Mouse (Mus musculus): Measurements from ENCODE around the gene Gpnmb.

The Gpnmb gene

DNA sequence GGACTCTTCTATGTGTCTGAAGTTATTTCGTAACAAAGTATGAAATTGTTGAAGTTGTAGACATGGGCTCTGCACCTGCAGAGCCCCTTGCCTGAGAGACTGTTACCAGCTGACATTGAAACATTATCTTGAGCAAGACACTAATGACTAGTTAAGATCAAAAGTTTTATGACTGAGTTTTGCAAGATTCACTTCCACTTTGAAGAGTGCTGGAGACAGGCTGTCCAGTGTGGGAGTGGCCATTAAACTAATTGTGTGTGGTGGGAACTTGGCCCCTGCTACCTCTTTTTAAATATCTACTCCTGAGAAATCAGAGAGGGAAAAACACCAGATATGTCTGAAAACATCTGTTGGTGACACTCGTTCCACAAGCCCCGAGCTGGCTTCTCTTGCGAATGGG lies 5.1 kb upstream of the Gpnmb start:
- in situ Hi-C loops (cut with MseI, MboI) = no loop called here

DNA sequence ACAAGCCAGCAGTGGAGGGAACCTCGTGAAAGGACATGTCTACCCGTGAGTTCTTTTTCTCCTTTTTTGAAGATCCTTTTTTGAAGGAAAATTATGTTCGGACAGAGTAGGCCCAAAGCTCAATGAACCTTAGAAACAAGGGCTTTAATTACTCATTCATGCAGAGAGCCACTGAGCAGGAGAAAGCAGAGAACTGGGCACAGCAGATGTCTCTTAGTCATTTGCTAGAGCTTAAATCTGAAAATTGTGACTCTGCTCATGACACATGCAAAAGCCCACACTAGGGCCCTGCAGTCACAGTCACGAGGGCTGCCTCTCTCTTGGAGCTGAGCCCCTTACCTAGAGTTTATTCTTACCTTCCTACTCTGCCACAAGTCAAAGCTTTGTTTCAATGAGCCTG lies 3.6 kb upstream of the Gpnmb start:
- in situ Hi-C loops (cut with MseI, MboI) = no loop called here

DNA sequence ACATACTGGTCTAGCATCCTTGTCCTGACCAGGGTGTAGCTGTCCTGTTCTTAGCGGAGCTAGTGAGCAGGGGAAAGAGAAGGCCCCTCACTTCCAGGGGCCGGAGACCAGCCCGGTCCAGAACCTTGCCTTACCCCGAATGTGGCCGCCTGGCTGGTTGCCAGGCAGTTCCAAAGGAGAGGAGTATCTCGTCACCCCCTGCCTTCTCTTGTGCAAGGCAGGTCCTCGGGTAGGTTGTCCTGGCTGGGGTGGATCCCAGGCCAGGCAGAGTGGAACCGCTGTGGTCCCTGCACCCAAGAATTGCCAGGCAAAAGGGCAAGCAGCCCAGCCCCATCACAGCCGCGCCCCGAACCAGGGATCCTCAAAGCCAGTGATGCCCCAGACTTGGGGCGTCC lies 919 bp downstream of the Gpnmb start:
- in situ Hi-C loops (cut with MseI, MboI) = no loop called here

DNA sequence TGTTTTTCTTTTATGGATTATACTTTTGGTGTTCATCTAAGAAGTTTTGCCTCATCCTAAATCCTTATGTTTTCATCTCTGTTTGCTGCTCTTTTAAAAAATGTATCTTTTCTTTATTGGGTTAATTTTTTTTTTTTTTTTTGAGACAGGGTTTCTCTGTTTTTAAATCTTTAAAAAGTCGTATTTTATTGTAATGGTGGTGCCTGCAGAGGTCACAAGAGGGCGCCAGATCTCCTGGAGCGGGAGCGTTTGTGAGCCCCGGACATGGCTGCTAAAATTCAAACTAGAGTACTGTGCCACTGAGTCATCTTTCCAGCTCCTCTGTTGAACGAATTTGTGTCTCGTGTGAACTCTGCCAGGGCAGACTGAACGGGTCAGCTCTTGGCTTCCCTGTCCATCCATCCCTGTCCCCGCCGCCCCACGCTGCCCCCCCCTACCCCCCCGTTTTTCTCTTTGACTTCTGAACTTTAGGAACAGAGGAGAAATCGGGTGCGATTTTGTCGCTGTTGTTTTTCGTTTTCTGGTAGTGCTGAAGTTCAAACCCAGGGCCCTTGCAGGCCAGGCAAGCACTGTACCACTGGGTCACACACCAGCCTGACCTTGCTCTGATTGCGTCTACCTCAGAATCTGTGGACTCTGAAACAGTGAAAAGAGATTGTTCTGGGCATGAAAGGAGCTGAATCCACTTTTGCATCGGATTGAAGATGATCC lies 3.3 kb downstream of the Gpnmb start:
- in situ Hi-C loops (cut with MseI, MboI) = no loop called here

DNA sequence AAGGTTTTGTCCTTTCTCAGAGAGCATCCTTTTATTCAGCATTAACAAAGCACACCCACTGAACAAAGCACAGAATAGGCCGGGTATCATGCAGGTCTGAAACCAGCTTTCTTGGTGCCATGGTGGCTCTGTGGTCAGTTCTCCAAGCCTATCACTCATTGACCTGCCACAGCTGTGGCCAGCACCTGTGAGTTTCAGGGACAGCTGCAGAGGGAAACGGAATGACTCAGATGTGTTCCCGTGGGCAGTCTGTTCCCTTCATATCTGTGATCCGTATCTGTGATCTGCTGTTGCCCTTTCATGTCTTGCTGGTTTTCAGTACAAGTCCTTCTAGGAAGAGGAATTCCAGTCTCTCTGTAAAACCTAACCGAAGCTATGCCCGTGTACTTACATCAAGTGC lies 10.2 kb downstream of the Gpnmb start:
- in situ Hi-C loops (cut with MseI, MboI) = no loop called here

DNA sequence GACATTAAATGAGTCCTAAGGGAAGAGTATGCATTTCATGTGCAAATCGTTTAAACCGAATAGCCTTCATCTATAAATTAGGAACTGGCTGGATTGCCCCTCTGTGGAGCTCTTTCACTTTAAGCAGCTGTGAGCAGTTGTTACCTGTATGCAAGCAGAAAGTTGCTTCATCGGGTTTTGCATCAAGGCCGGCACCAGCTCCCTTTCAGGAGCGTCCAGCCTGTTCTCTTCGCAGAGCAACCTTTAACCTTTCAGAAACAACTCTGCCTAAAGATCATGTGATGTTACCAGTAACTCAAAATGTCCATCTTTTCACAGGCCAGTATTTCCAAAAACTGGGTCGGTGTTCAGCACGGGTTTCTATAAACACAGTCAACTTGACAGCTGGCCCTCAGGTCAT lies 10.6 kb downstream of the Gpnmb start:
- in situ Hi-C loops (cut with MseI, MboI) = no loop called here

DNA sequence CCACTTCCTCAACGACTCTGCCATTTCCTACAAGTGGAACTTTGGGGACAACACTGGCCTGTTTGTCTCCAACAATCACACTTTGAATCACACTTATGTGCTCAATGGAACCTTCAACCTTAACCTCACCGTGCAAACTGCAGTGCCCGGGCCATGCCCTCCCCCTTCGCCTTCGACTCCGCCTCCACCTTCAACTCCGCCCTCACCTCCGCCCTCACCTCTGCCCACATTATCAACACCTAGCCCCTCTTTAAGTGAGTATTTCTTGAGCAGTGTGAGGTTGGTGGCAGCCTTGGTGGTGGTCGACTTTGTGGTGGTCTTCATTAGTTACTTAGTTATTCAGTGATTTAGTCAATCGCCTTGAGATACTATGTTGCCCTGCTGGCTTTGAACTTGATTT lies 11.5 kb downstream of the Gpnmb start:
- in situ Hi-C loops (cut with MseI, MboI) = no loop called here

DNA sequence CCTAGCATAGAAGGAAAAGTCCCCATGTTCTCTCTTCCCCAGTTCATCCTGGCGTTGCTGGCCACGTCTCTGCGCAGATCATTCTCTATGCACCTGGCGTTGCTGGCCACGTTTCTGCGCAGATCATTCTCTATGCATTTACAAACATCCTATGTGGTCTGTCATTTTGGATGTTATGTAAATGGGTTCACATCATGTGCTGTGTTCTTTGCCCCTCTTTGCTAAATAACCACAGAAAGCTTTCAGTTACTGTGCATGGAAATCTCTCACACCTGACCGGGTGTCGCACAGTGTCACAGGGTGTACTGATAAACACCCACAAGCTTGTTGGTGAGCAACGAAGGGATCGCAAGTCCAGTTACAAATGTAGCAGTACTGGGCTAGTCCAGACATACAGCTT lies 12.0 kb downstream of the Gpnmb start:
- in situ Hi-C loops (cut with MseI, MboI) = no loop called here

DNA sequence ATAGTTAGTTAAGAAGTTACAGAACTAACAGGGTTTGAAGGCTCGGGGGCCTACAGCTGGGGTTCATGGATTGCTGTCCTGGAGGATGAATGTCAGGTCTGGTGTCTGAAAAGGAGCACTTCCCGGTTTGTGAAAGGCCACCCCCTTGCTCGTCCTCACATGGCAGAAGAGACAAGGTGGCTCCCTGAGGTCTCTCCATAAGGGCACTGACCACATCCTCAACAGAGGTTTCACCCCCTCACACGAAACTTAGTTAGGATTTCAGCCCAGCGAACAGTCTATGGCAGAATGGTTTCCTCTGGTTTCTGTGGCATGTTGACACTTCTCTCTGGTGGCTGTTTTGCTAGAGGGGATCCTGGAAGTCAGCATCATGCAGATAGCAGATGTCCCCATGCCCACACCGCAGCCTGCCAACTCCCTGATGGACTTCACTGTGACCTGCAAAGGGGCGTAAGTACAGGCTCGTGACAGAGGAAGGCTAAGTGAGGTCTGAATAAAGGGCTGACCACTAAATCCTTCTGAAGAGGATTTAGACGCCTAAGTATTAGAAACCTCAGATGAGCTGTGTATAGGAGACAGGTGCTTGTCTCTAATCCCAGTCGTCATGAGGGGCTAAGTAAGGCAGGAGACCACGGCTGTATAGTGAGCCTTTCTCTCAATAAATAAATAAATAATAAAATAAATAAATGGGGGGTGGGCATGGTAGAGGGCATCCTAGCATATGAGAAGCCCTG lies 14.5 kb downstream of the Gpnmb start:
- in situ Hi-C loops (cut with MseI, MboI) = loop anchor here in 1 of 2 experiments (10.0 to 25.0 kb wide), 2 partner anchors 144 to 336 kb away; partner anchors contain the start of gene Stk31

DNA sequence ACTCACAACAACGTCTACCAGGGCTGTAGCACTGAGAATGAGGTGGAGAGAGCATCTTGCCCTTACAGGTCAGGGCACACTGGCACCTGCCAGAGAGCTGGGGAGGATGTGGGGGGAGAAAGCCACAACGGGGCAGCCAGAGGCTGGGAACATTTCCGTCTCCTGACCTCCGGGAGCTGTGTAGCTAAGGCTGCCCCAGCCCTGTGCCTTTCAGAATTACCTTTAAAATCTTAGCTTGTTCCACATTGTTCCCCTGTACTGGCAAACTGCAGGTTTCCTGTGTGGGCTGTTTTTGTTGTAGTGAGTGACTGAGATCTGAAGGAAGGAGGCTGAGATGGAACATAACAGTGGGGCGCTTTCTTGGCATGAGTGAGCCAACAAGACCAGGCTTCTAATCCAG lies 15.8 kb downstream of the Gpnmb start:
- in situ Hi-C loops (cut with MseI, MboI) = loop anchor here in 1 of 2 experiments (10.0 to 25.0 kb wide), 2 partner anchors 143 to 335 kb away; partner anchors contain the start of gene Stk31

DNA sequence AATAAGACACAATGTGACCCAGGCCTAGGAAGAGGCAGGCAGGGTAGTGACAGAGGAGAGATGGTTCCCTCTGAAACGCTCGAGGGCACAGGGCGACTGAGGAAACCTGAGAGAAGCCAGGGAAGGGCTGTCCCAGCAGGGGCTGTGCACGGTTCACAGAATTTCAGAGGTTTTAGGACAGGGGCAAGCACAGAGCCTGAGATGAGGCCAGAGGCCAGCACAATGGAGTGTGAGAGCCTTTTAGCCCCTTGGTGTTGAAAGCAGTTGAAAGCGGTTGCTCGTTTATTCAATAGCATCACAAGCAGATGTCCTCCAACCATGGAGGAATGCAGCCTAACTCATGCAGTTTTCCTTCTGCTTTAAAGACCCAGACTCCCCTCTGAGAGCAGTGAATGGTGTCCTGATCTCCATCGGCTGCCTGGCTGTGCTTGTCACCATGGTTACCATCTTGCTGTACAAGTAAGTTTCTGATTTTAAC lies 18.9 kb downstream of the Gpnmb start:
- in situ Hi-C loops (cut with MseI, MboI) = loop anchor here in 1 of 2 experiments (10.0 to 25.0 kb wide), 2 partner anchors 140 to 332 kb away; partner anchors contain the start of gene Stk31

DNA sequence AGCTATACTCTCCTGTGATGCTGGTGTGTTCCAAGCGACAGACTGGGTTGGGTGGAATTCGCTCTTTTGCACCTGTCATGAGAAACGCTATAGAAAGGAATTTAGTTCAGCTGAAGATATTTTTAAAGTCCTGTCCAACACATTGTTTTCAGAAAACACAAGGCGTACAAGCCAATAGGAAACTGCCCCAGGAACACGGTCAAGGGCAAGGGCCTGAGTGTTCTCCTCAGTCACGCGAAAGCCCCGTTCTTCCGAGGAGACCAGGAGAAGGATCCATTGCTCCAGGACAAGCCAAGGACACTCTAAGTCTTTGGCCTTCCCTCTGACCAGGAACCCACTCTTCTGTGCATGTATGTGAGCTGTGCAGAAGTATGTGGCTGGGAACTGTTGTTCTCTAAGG lies 19.7 kb downstream of the Gpnmb start:
- in situ Hi-C loops (cut with MseI, MboI) = loop anchor here in 1 of 2 experiments (10.0 to 25.0 kb wide), 2 partner anchors 139 to 331 kb away; partner anchors contain the start of gene Stk31

DNA sequence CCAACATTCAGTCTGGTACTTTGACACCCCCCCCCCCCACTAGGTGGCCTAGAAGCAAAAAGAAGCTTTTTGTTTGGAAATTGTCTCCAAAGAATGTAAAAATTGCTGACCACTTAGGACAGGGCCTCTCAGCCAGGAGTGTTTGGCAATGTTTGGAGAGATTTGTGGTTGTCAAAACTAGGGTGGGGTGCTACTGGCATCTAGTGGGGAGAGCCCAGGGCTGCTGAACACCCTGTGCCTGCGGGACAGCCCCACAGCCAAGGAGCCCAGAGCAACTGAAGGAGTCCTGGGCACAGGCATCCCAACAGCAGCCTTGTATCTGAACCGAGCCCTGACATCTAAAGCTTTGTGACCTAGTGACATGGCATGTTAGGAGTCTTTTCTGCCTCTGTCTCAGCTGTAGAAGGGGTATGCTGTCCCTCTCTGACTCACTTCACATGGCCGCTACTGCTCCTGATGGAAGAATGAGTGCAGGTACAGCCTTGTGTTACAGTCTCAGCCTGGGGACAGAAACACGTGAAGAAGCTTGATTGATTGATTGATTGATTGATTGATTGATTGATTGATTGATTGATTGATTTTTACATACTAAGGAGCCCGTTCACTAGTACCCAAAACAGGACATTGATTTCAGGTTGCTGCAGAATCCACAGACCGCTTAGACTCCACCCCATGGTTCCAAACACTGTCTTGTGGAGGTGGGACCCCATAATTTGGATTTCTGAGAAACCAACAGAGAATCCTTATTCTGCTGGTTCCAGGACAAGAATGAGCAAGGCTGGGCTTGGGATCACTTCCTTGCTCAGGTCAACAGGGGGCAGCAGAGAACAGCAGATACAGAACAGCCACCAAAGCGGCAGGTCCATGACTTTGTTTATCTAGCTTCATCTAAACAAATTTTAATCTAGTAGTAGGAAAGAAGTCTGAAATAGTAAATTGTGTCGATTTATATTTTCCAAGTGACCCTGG lies 21.0 kb downstream of the Gpnmb start:
- in situ Hi-C loops (cut with MseI, MboI) = loop anchor here in 1 of 2 experiments (10.0 to 25.0 kb wide), 2 partner anchors 137 to 330 kb away; partner anchors contain the start of gene Stk31

DNA sequence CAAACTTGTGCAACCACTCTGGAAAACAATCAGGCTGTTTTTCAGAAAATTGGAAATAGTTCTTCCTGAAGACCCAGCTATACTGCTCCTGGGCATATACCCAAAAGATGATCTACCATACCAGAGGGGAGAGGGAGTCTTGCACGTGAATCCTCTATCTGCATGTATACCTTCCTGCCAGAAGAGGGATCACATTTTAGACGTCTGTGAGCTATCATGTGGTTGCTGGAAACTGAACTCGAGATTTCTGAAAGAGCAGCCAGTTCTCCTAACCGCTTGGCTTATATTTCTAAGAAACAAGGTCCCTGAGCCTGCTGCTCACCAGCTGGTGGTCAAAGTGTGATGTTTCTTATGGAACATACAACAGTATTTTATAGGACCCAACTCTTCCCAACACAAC lies 32.0 kb downstream of the Gpnmb start:
- in situ Hi-C loops (cut with MseI, MboI) = loop anchor here in 1 of 2 experiments (25.0 kb wide), 1 partner anchor 319 kb away; the partner anchor contains the start of gene Stk31

DNA sequence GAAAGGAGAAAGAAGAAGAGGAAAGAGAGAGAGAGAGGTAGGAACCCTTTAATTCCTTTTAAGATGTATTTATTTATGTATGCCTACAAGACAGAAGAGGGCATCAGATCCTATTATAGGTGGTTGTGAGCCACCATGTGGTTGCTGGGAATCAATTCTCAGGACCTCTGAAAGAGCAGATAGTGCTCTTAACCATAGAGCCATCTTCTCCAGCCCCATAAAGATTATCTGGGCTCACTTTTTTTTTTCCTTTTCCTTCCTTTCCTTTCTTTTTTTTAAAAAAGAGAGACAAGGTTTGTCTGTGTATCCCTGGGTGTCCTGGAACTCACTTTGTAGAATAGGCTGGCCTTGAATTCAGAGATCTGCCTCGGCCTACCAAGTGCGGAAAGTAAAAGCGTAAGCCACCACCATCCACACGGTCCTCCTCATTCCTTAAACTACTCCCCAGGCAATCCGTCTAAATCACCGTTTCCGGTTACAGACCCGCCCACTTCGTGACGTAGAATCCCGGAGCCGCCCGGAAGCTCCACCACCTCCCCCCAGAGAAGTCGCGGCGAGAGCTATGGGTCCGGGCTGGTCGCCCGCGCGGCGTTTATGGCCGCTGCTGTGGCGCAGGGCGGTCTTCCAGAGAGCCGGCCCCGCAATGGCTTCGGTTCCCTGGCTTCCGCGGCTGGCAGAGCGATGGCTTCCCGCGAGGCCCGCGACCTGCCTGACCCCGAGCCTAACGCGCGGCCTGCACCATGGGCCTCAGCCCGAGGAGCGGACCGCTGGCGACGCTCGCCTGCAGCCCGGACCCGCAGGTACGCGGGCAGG lies 37.2 kb downstream of the Gpnmb start, which contains the start of gene Malsu1:
Malsu1 (plus strand) TSS at position 492 of the 813 bp plus-strand sequence.
- in situ Hi-C loops (cut with MseI, MboI) = loop anchor here in 1 of 2 experiments (25.0 kb wide), 1 partner anchor 314 kb away; the partner anchor contains the start of gene Stk31

DNA sequence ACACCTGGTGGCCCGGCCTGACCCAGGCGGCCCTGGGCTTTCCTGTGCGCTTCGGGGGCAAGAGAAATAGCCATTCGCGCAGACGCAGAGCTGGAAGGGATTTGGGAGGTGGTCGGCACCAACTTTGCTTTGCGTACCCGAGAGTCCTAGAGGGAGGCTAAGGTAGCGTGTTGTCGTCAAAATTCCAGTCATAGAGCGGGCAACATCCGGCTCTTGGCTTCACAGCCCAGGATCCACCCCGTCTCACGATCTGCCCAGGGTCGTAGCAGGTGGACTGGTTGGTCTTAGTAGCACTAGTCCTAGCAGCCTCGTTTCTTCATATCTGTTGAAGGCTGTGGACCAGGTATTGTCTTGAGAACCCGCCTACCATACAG lies 37.8 kb downstream of the Gpnmb start:
- in situ Hi-C loops (cut with MseI, MboI) = loop anchor here in 1 of 2 experiments (25.0 kb wide), 1 partner anchor 313 kb away; the partner anchor contains the start of gene Stk31

DNA sequence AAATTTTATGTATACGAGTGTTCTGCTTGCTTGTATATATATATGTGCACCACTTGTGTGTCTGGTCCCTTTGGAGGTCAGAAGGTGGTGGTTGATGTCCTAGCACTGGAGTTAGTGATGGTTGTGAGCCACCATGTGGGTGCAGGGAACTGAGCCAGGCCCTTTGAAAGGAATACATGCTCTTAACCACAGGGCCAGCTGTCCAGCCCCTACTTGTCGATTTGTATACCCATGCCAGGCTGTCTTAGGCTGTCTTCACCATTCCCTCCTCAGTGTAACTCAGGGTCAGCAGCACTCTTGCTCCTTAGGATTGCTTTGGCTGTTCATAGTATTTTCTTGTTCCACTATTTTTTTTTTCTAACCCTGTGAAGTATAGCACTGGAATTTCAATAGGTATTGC lies 41.5 kb downstream of the Gpnmb start:
- in situ Hi-C loops (cut with MseI, MboI) = no loop called here

DNA sequence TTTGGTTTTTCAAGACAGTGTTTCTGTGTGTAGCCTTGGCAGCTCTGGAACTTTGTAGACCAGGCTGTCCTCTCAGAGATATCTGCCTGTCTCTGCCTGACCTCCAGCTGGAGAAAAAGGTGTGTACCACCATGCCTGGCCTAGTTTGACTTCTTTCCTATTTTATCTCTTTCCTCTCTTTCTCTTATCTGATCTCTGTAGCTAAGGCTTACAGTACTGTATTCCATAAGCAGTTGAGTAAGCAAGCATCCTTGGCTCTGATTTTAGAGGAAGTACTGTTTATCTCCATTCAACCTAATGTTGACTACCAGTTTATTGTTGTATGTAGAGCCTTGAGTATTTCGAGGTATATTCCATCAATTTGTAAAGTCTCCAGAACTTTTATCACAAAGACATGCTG lies 43.0 kb downstream of the Gpnmb start:
- in situ Hi-C loops (cut with MseI, MboI) = no loop called here

DNA sequence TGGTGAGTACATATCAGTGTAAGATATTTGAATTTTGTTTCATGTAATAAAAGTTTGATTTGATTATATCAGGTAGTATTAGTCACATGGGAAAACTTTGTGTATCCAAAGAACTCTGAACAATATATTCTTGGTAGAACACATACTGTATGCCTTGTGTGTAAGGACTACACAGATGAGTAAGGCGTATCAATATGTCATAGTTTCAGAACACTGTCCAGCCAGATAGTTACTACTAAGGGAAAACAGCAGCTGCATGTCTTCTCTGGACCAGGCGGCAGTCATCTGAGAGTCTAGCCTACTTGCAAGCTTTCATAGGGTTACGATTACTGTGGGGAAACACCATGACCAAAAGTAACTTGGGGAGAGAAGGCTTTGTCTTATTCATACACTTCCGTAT lies 46.7 kb downstream of the Gpnmb start:
- in situ Hi-C loops (cut with MseI, MboI) = no loop called here

DNA sequence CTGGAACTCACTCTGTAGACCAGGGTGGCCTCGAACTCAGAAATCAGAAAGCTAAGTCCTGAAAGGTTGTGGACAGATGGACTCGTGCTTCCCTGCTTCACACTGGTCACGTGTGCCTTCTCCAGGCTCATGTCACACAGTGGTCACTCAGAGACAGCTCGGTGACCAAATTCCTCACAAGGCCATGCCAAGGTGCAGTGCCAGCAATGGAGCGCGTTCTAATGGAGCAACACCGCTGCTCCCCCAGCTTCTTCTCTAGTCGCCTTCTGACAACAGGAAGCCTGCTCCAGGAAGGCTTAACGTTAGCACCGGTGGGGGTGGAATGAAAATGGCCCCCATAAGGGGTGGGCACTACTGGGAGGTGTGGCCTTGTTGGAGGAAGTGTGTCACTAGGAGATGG lies 58.6 kb downstream of the Gpnmb start:
- in situ Hi-C loops (cut with MseI, MboI) = no loop called here

All from mouse trophoblast stem cell (cell line).